Mouse (Mus musculus) MEL (cell line): ENCODE data around the gene Fgfr2. TPM values are rescaled to one million over a fixed set of nuclear protein-coding genes. Genes with fewer than 3 reads are reported as not detected.

Source experiments
- DNase-seq: peaks from one replicate; pipeline ENCODE4 v3.0.0; 2011; ENCODE audit warnings: low read depth, low spot score
- H3K27ac ChIP-seq: 2 replicates; pipeline ENCODE4 v1.5.1; 2012; ENCODE audit warnings: low read depth, mild to moderate bottlenecking, control low read depth, low read length, moderate library complexity; ENCODE audit not compliant: control insufficient read depth
- H3K27me3 ChIP-seq, 2 experiments: fragments of 150-350 bp in 1 of 2; sonication (generic) in 1 of 2; 2 replicates each; pipeline ENCODE4 v1.6.1; 2012; ENCODE audit warnings: low read length in 2 of 2, mild to moderate bottlenecking in 2 of 2, improper control_type of control experiment in 1 of 2, moderate library complexity in 1 of 2; ENCODE audit not compliant: insufficient read depth in 2 of 2, control insufficient read depth in 1 of 2
- H3K36me3 ChIP-seq, 2 experiments: 2 replicates each; pipeline ENCODE4 v1.6.1; 2012 to 2014; ENCODE audit warnings: low read length in 2 of 2, improper control_type of control experiment in 1 of 2, inconsistent platforms in 1 of 2, mild to moderate bottlenecking in 1 of 2; ENCODE audit not compliant: insufficient read depth in 2 of 2, control insufficient read depth in 1 of 2
- H3K4me1 ChIP-seq, 2 experiments: fragments of 150-350 bp in 1 of 2; sonication (generic) in 1 of 2; 2 replicates each; pipeline ENCODE4 v1.6.1; 2012; ENCODE audit warnings: low read length in 2 of 2, improper control_type of control experiment in 1 of 2, mild to moderate bottlenecking in 1 of 2; ENCODE audit not compliant: insufficient read depth in 2 of 2, control insufficient read depth in 1 of 2
- H3K4me3 ChIP-seq, 2 experiments: fragments of 150-350 bp in 1 of 2; sonication (generic) in 1 of 2; 2 replicates each; pipeline ENCODE4 v1.5.1; 2012; ENCODE audit warnings: low read depth in 2 of 2, low read length in 2 of 2, mild to moderate bottlenecking in 2 of 2, moderate library complexity in 2 of 2, control low read depth in 1 of 2, improper control_type of control experiment in 1 of 2; ENCODE audit not compliant: control insufficient read depth in 1 of 2, insufficient read depth in 1 of 2
- H3K79me2 ChIP-seq: 2 replicates; pipeline ENCODE4 v1.6.1; 2012; ENCODE audit warnings: mild to moderate bottlenecking, low read length, moderate library complexity; ENCODE audit not compliant: control insufficient read depth, poor library complexity, insufficient read depth
- H3K9ac ChIP-seq: 2 replicates; pipeline ENCODE4 v1.6.1; 2012; ENCODE audit warnings: low read depth, mild to moderate bottlenecking, control low read depth, low read length, moderate library complexity; ENCODE audit not compliant: control insufficient read depth, poor library complexity, severe bottlenecking
- H3K9me3 ChIP-seq: fragments of 150-350 bp; sonication (generic); replicated peaks from 2 replicates; pipeline ENCODE4 v1.6.1; 2012; ENCODE audit warnings: mild to moderate bottlenecking, low read length, improper control_type of control experiment, moderate library complexity; ENCODE audit not compliant: insufficient read depth
- BHLHE40 ChIP-seq: IDR thresholded peaks from 2 replicates; pipeline ENCODE4 v1.6.1; 2012; ENCODE audit warnings: low read depth, mild to moderate bottlenecking, inconsistent platforms, low read length, improper control_type of control experiment, borderline replicate concordance
- E2F4 ChIP-seq: IDR thresholded peaks from 2 replicates; pipeline ENCODE4 v1.6.1; 2011; ENCODE audit warnings: low read depth, low read length, improper control_type of control experiment, borderline replicate concordance
- EP300 ChIP-seq, 2 experiments: IDR thresholded peaks; 2 replicates each; pipeline ENCODE4 v1.6.1; 2011; ENCODE audit warnings: improper control_type of control experiment in 2 of 2, low read length in 2 of 2, low read depth in 1 of 2, mild to moderate bottlenecking in 1 of 2
- ETS1 ChIP-seq: IDR thresholded peaks from 2 replicates; pipeline ENCODE4 v1.6.1; 2012; ENCODE audit warnings: low read depth, mild to moderate bottlenecking, inconsistent platforms, low read length, improper control_type of control experiment, moderate library complexity
- GABPA ChIP-seq: IDR thresholded peaks from 2 replicates; pipeline ENCODE4 v1.6.1; 2012; ENCODE audit warnings: low read depth, mild to moderate bottlenecking, inconsistent platforms, low read length, improper control_type of control experiment, moderate library complexity
- GATA1 ChIP-seq: IDR thresholded peaks from 2 replicates; pipeline ENCODE4 v1.6.1; 2011; ENCODE audit warnings: low read depth, low read length, improper control_type of control experiment
- JUND ChIP-seq: IDR thresholded peaks from 2 replicates; pipeline ENCODE4 v1.6.1; 2011; ENCODE audit warnings: low read depth, mild to moderate bottlenecking, improper control_type of control experiment, low read length
- KAT2A ChIP-seq: conservative IDR thresholded peaks from 2 replicates; pipeline ENCODE4 v1.6.1; 2012; ENCODE audit warnings: low read depth, low read length, improper control_type of control experiment, inconsistent platforms
- NELFE ChIP-seq: IDR thresholded peaks from 2 replicates; pipeline ENCODE4 v1.6.1; 2011; ENCODE audit warnings: low read depth, low read length, improper control_type of control experiment
- NRF1 ChIP-seq: IDR thresholded peaks from 2 replicates; pipeline ENCODE4 v1.6.1; 2014; ENCODE audit warnings: low read depth, mild to moderate bottlenecking, inconsistent platforms, low read length, improper control_type of control experiment, moderate library complexity; ENCODE audit not compliant: poor library complexity, insufficient read depth, severe bottlenecking
- POLR2AphosphoS2 ChIP-seq: IDR thresholded peaks from 2 replicates; pipeline ENCODE4 v1.6.1; 2011; ENCODE audit warnings: low read length, improper control_type of control experiment
- RAD21 ChIP-seq: IDR thresholded peaks from 2 replicates; pipeline ENCODE4 v1.6.1; 2011; ENCODE audit warnings: mild to moderate bottlenecking, low read depth, low read length, improper control_type of control experiment
- SMC3 ChIP-seq: IDR thresholded peaks from 2 replicates; pipeline ENCODE4 v1.6.1; 2011; ENCODE audit warnings: low read depth, low read length, improper control_type of control experiment
- TBP ChIP-seq: IDR thresholded peaks from 2 replicates; pipeline ENCODE4 v1.8.0; 2011; ENCODE audit warnings: low read depth, low read length, improper control_type of control experiment
- TCF12 ChIP-seq: IDR thresholded peaks from 2 replicates; pipeline ENCODE4 v1.6.1; 2014; ENCODE audit warnings: low read depth, mild to moderate bottlenecking, inconsistent platforms, low read length, improper control_type of control experiment, moderate library complexity
- UBTF ChIP-seq: IDR thresholded peaks from 2 replicates; pipeline ENCODE4 v1.6.1; 2012; ENCODE audit warnings: low read depth, mild to moderate bottlenecking, inconsistent platforms, low read length, improper control_type of control experiment, moderate library complexity, borderline replicate concordance; ENCODE audit not compliant: insufficient read depth
- USF2 ChIP-seq, 2 experiments: IDR thresholded peaks; 2 replicates each; pipeline ENCODE4 v1.6.1; 2011 to 2012; ENCODE audit warnings: improper control_type of control experiment in 2 of 2, low read length in 2 of 2, borderline replicate concordance in 1 of 2, inconsistent platforms in 1 of 2, low read depth in 1 of 2, mild to moderate bottlenecking in 1 of 2; ENCODE audit not compliant: insufficient read depth in 1 of 2
- ZKSCAN1 ChIP-seq: IDR thresholded peaks from 2 replicates; pipeline ENCODE4 v1.6.1; 2012; ENCODE audit warnings: low read depth, mild to moderate bottlenecking, inconsistent platforms, low read length, improper control_type of control experiment, moderate library complexity
- ZMIZ1 ChIP-seq: IDR thresholded peaks from 2 replicates; pipeline ENCODE4 v1.6.1; 2012; ENCODE audit warnings: low read depth, mild to moderate bottlenecking, inconsistent platforms, low read length, improper control_type of control experiment, moderate library complexity
- ZNF384 ChIP-seq: IDR thresholded peaks from 2 replicates; pipeline ENCODE4 v1.6.1; 2012; ENCODE audit warnings: low read depth, mild to moderate bottlenecking, inconsistent platforms, low read length, improper control_type of control experiment
- polyA plus RNA-seq, 2 experiments: library from polyadenylated mRNA; stranded (reverse) in 1 of 2; unstranded in 1 of 2; fragments of >175 nt in 1 of 2; fragments of >200 nt in 1 of 2; gene quantifications; 2 replicates each; pipeline versions ENCODE4 v1.2.1 to v1.2.4; 2012; ENCODE audit warnings: low replicate concordance in 2 of 2, low read depth in 1 of 2; ENCODE audit not compliant: insufficient read length in 2 of 2, insufficient read depth in 1 of 2, missing spikeins in 1 of 2
- total RNA-seq: library from RNA; depleted of rRNA; stranded (reverse); fragments of 300-350 nt; gene quantifications from 2 replicates; pipeline ENCODE4 v1.2.3, GENCODE M21; 2012

The Fgfr2 gene
- total and polyA plus RNA-seq, 3 experiments = not detected

DNA sequence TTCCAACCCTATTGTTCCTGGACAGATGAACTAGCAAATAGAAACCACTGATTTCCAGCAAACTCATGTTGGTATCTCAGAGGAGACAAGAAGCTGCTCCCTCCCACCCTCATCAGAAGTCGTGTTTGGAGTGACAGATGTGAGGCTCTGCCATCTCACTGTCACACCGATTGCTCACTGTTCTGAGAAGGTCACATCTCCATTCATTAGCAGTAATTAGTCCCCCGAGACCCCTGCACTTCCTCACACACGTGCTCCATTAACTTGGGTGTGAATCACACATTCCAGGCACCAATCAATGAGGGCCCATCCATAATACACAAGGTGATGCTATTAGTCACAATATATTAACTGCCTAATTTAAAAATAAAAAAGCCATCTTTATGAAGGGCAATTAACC, 497.0 kb downstream of the Fgfr2 start:
- no peaks in the 10 kb centered on the region for H3K27me3 ChIP-seq
- no peaks in the 10 kb centered on the region for H3K79me2 ChIP-seq
- no peak overlapping the region for H3K4me3 ChIP-seq
- H3K27ac ChIP-seq = no peak overlapping the region
- no peaks in the 10 kb centered on the region for H3K4me1 ChIP-seq
- no peak for DNase-seq
- no peaks in the 10 kb centered on the region for H3K9me3 ChIP-seq
- no peak overlapping the region for H3K9ac ChIP-seq
- no peak for TF ChIP-seq TBP
- TF ChIP-seq BHLHE40 = no peak
- no peak for TF ChIP-seq E2F4
- no peak for TF ChIP-seq ZMIZ1
- no peak for TF ChIP-seq NRF1
- no peak for TF ChIP-seq GATA1
- no peak for TF ChIP-seq ZKSCAN1
- no peak for TF ChIP-seq GABPA
- TF ChIP-seq NELFE = no peak
- no peak for TF ChIP-seq UBTF
- no peak for TF ChIP-seq USF2 (IDR thresholded peaks at IDR 0.05; ENCODE audit: borderline replicate concordance in 1 of 2, insufficient read depth in 1 of 2, low read depth in 1 of 2, low read length in 2 of 2)
- H3K36me3 ChIP-seq = no peaks in the 10 kb centered on the region

- no peaks in the 10 kb centered on the region for H3K4me1 ChIP-seq
- TF ChIP-seq JUND (no peak), TBP (no peak)
- TF ChIP-seq, all 39 proteins: peak for 0
- Histone ChIP-seq H3K9me3 (no peaks in the 10 kb centered on the region), H3K27me3 (no peaks in the 10 kb centered on the region), H3K79me2 (no peaks in the 10 kb centered on the region), H3K9ac (no peak overlapping the region), H3K27ac (no peak overlapping the region), H3K4me3 (no peak overlapping the region), H3K36me3 (no peaks in the 10 kb centered on the region)
- no peak for DNase-seq
Observed at GRCm38 (mm10) chr7:132624161-132624560, 499.0 kb downstream of the Fgfr2 start.

GRCm38 (mm10) chr7:132619975-132620918, 502.9 kb downstream of the Fgfr2 start:
- no peak for DNase-seq
- H3K9me3 ChIP-seq = no peaks in the 10 kb centered on the region
- H3K27me3 ChIP-seq = no peaks in the 10 kb centered on the region
- H3K79me2 ChIP-seq = no peaks in the 10 kb centered on the region
- no peak overlapping the region for H3K27ac ChIP-seq
- no peak overlapping the region for H3K9ac ChIP-seq
- H3K36me3 ChIP-seq = no peaks in the 10 kb centered on the region
- H3K4me3 ChIP-seq = no peak overlapping the region
- H3K4me1 ChIP-seq = no peaks in the 10 kb centered on the region
- no peak for TF ChIP-seq SMC3
- no peak for TF ChIP-seq E2F4
- no peak for TF ChIP-seq TBP
- TF ChIP-seq KAT2A = no peak
- no peak for TF ChIP-seq ETS1
- no peak for TF ChIP-seq ZNF384
- no peak for TF ChIP-seq TCF12
- no peak for TF ChIP-seq EP300 (IDR thresholded peaks at IDR 0.05; ENCODE audit: low read depth in 1 of 2, low read length in 2 of 2)
- no peak for TF ChIP-seq BHLHE40
- TF ChIP-seq RAD21 = no peak
- TF ChIP-seq POLR2AphosphoS2 = no peak
- TF ChIP-seq GATA1 = no peak
- TF ChIP-seq JUND = no peak
